In genomic region chr17:33810334-33811141, GRCm38 (mm10) we compare ENCODE assay signal across 8 mouse cellular contexts. TPM values are rescaled to one million over a fixed set of nuclear protein-coding genes. Genes with fewer than 3 reads are reported as not detected.
A peak's percentile ranks its signal among the peaks of the same experiment; 100 is the strongest.
DNase-seq lines count a peak whose midpoint lies in the region; ATAC-seq lines count a peak whose summit lies in the region.

Gene Kank3, plus strand, starts transcription at chr17:33810519.

- H3K9me3 ChIP-seq in lung, embryonic 16.5 days (ENCODE audit: control insufficient read depth, low read length): no peaks in the 10 kb centered on the region

- peak within 1 kb of the TSS; percentile 84 for H3K27ac ChIP-seq in lung, embryonic 16.5 days (ENCODE audit: low read length)

- DNase-seq in MEL-GATA-1-ER (ENCODE audit: extremely low read depth, low read depth): peak; percentile 93
- DNase-seq in cerebellum, adult 8-10 months: peak; percentile 63
- peak; percentile 95 for DNase-seq in forelimb bud, embryonic 11.5 days (ENCODE audit: low read depth, low spot score)
- DNase-seq in layer of hippocampus, adult 9-10 months (ENCODE audit: low spot score): peak; percentile 87
- peak; percentile 97 for DNase-seq in ovary, postnatal 10 days (ENCODE audit: low spot score)
- DNase-seq in thymus, postnatal 10 days (ENCODE audit: low spot score in 2 of 2): peak; percentile 86

- H3K27me3 ChIP-seq in lung, embryonic 16.5 days (ENCODE audit: control insufficient read depth, insufficient read depth, low read depth, low read length): no peaks in the 10 kb centered on the region

- H3K4me3 ChIP-seq in lung, embryonic 16.5 days (ENCODE audit: low read length): peak within 1 kb of the TSS; percentile 76

- peak; percentile 97 to 100 for ATAC-seq in hematopoietic stem cell, adult 5-6 weeks (replicated peaks in 1 of 2; ENCODE audit: insufficient read depth in 1 of 2, low FRiP score in 2 of 2, low TSS enrichment in 1 of 2, low read depth in 1 of 2, poor library complexity in 2 of 2, severe bottlenecking in 2 of 2)
- ATAC-seq in lung, embryonic 16.5 days (ENCODE audit: low read depth): peak; percentile 96

- under 1% methylated on average over 36 of the region's 36 CpGs for WGBS in lung, embryonic 16.5 days

- peak within 1 kb of the TSS; percentile 94 for H3K4me2 ChIP-seq in lung, embryonic 16.5 days (ENCODE audit: low read depth, low read length)

- H3K9ac ChIP-seq in lung, embryonic 16.5 days (ENCODE audit: low read length): peak within 1 kb of the TSS; percentile 77

- H3K4me1 ChIP-seq in lung, embryonic 16.5 days (replicated peaks; ENCODE audit: control insufficient read depth, insufficient read depth, low read length): peaks cover 12% of the 10 kb centered on the region

- H3K36me3 ChIP-seq in lung, embryonic 16.5 days (ENCODE audit: control insufficient read depth, insufficient read depth, low read length): no peaks in the 10 kb centered on the region

RNA-seq across cellular contexts. Expression of gene Kank3, which starts in this region (rescaled TPM):
- 7.6 and 12.8 TPM in 2 replicates for total RNA-seq in hematopoietic stem cell, adult 5-6 weeks (2017)
- polyA plus RNA-seq in lung, embryonic 16.5 days (2015; fragmentation: Nextera tagmentation; extraction: Ambion mirVana): 78.8 and 89.6 TPM in 2 replicates

Comparison
In these comparisons a context has a peak if more than half of its experiments do, and no peak if none do; other contexts are left out.
1. Peak in every context shown above with its lines: DNase-seq, ATAC-seq, H3K4me3 ChIP-seq and H3K27ac ChIP-seq.